In the genomic region with DNA sequence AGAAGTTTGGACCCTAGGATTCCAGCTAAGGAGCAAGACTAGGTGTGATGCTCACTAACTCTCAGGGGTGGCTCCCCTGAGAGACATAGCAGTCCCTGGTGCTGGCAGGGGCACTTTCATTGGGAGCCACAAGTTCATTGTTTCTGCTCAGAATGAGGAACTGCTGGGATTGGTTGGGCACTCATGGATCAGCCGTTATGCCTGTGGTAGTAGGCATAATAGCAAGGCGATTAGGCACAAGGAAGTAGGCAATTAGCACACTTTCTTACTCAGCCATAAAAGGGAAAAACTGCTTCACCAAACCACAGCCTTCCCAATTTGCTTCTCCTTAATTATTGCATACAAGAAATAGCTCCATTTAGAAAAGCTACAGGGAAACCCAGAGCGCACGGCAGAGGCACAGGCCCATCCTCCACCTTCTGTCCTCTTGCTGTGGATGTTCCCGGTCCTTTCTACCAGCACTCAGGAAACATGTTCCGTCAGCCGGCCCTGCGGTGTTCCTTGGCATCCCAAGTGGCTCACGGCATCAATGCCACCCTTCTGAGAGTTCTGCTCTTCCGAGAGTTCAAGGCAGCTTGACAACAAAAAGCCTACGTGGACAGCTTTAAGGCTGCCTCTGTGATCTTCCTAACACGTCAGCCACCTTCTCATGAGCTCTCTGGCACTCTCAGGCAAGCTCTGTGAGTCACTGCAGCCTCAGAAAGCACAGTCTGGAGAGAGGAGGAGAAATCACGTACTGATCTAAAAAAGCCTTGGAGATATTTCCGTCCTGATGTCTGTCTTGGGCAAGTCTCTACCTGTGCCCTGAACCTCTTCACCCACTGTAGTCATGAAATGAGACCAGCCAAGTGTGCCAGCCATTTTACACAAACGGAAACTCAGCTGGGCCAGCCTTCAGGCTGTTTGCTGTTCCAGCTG, we compare ENCODE assay signal across 11 mouse cellular contexts. TPM values are rescaled to one million over a fixed set of nuclear protein-coding genes. Genes with fewer than 3 reads are reported as not detected.
DNase-seq lines count a peak whose midpoint lies in the region; ATAC-seq and TF ChIP-seq lines count a peak whose summit lies in the region.
"Had no signal": no experiment of that assay in that cellular context is flagged by ENCODE, and none has a peak within 500 bp of the region (broad histone marks: within the 10 kb centered on the region; RNA-seq: fewer than 3 reads in every experiment).

No protein-coding gene starts in this region.

- H3K9me3 ChIP-seq in hindbrain, embryonic 13.5 days = no peaks in the 10 kb centered on the region
- no peaks in the 10 kb centered on the region for H3K9me3 ChIP-seq in hindbrain, postnatal 0 days (ENCODE audit: low read length)
- H3K9me3 ChIP-seq in heart, embryonic 10.5 days = no peaks in the 10 kb centered on the region
- H3K9me3 ChIP-seq: heart, embryonic 12.5 days had no signal

- peak overlapping the region; percentile 80 for H3K27ac ChIP-seq in hindbrain, embryonic 13.5 days
- no peak overlapping the region for H3K27ac ChIP-seq in hindbrain, postnatal 0 days
- H3K27ac ChIP-seq in heart, embryonic 10.5 days = no peak overlapping the region

- no peak for ATAC-seq in hindbrain, embryonic 13.5 days (ENCODE audit: low FRiP score)
- no peak for ATAC-seq in hindbrain, postnatal 0 days

- no peak overlapping the region for H3K4me2 ChIP-seq in hindbrain, embryonic 13.5 days
- no peak overlapping the region for H3K4me2 ChIP-seq in hindbrain, postnatal 0 days (ENCODE audit: low read depth, low read length)

- H3K4me1 ChIP-seq in hindbrain, embryonic 13.5 days (replicated peaks) = peaks cover 29% of the 10 kb centered on the region
- peaks cover 5% of the 10 kb centered on the region; the same call in 1 of the 2 replicates for H3K4me1 ChIP-seq in hindbrain, postnatal 0 days (ENCODE audit: insufficient read depth, low read length)
- peaks cover 10% of the 10 kb centered on the region; the same call in 1 of the 2 replicates for H3K4me1 ChIP-seq in heart, embryonic 10.5 days
- H3K4me1 ChIP-seq: heart, embryonic 12.5 days had no signal

- H3K9ac ChIP-seq in hindbrain, embryonic 13.5 days = no peak overlapping the region
- no peak overlapping the region for H3K9ac ChIP-seq in hindbrain, postnatal 0 days (replicated peaks; ENCODE audit: low read length)
- H3K9ac ChIP-seq: heart, embryonic 12.5 days had no signal

- no peaks in the 10 kb centered on the region for H3K36me3 ChIP-seq in hindbrain, embryonic 13.5 days
- no peaks in the 10 kb centered on the region for H3K36me3 ChIP-seq in hindbrain, postnatal 0 days (ENCODE audit: insufficient read depth, low read length)
- H3K36me3 ChIP-seq in heart, embryonic 10.5 days = no peaks in the 10 kb centered on the region
- H3K36me3 ChIP-seq: heart, embryonic 12.5 days had no signal

- intact Hi-C loops in left cerebral cortex, postnatal 36 days (cut with DNase I) = loop anchor here (2.0 kb wide), 2 partner anchors 63 to 109 kb away; a partner anchor contains a TSS

- H3K4me3 ChIP-seq in hindbrain, embryonic 13.5 days = no peak overlapping the region
- no peak overlapping the region for H3K4me3 ChIP-seq in hindbrain, postnatal 0 days (ENCODE audit: low read length)
- H3K4me3 ChIP-seq in heart, embryonic 10.5 days = no peak overlapping the region
- H3K4me3 ChIP-seq: heart, embryonic 12.5 days had no signal

- DNase-seq in hindbrain, postnatal 0 days (ENCODE audit: low spot score) = no peak
- DNase-seq in urinary bladder, postnatal 25 days (ENCODE audit: low spot score) = peak; percentile 19
- DNase-seq in urinary bladder, adult 2 months (ENCODE audit: low spot score) = no peak
- peak; percentile 57 to 71 for DNase-seq in left cerebral cortex, postnatal 36 days (ENCODE audit: low spot score in 2 of 2)
- DNase-seq in heart, embryonic 10.5 days (ENCODE audit: low spot score) = no peak
- no peak for DNase-seq in lung, adult 18-20 months
- no peak for DNase-seq in gastrocnemius, postnatal 25 days
- DNase-seq: adrenal gland, postnatal 10 days had no signal

- peaks cover 10% of the 10 kb centered on the region; the same call in 1 of the 2 replicates for H3K27me3 ChIP-seq in hindbrain, embryonic 13.5 days
- no peaks in the 10 kb centered on the region for H3K27me3 ChIP-seq in hindbrain, postnatal 0 days (ENCODE audit: insufficient read depth, low read length)
- peaks cover 91% of the 10 kb centered on the region for H3K27me3 ChIP-seq in heart, embryonic 10.5 days (ENCODE audit: insufficient read depth, poor library complexity, severe bottlenecking)

- no peak for TF ChIP-seq CTCF in hindbrain, postnatal 0 days (IDR thresholded peaks at IDR 0.05; ENCODE audit: low read depth)

- 69% methylated on average over 15 of the region's 15 CpGs for WGBS in hindbrain, embryonic 13.5 days
- 63% methylated on average over 15 of the region's 15 CpGs for WGBS in hindbrain, postnatal 0 days
- 73% methylated on average over 15 of the region's 15 CpGs for WGBS in heart, embryonic 10.5 days

RNA-seq across cellular contexts. Expression of a gene that starts 6.2 kb away (rescaled TPM):
- polyA plus RNA-seq in hindbrain, embryonic 13.5 days (2015; fragmentation: Nextera tagmentation; extraction: Ambion mirVana) = not detected in 2 replicates
- not detected in 2 replicates for total RNA-seq in hindbrain, postnatal 0 days (2014; rRNA removed)
- not detected in 2 replicates for polyA plus RNA-seq in hindbrain, postnatal 0 days (2015; fragmentation: Nextera tagmentation; extraction: Ambion mirVana)
- polyA plus RNA-seq in urinary bladder, adult 2 months (2012; rRNA removed) = 0.44 and 0.52 TPM in 2 replicates
- total RNA-seq in left cerebral cortex, postnatal 36 days (2021) = under 1 TPM; 0.48 to 0.54 TPM
- not detected in 2 replicates for polyA plus RNA-seq in heart, embryonic 10.5 days (2016; fragmentation: Nextera tagmentation; extraction: Ambion mirVana)
- total RNA-seq in gastrocnemius, postnatal 25 days (2021) = not detected
- polyA plus RNA-seq: heart, embryonic 12.5 days; lung, postnatal 0 days had no signal

RNA-seq across cellular contexts. Expression of a gene that starts 10.8 kb away (rescaled TPM):
- 0.80 TPM in 1 of 2 replicates, not detected in the other for polyA plus RNA-seq in hindbrain, embryonic 13.5 days (2015; fragmentation: Nextera tagmentation; extraction: Ambion mirVana)
- total RNA-seq in hindbrain, postnatal 0 days (2014; rRNA removed) = 0.52 TPM in 1 of 2 replicates, not detected in the other
- polyA plus RNA-seq in hindbrain, postnatal 0 days (2015; fragmentation: Nextera tagmentation; extraction: Ambion mirVana) = 0.37 and 0.68 TPM in 2 replicates
- polyA plus RNA-seq in urinary bladder, adult 2 months (2012; rRNA removed) = not detected in 2 replicates
- total RNA-seq in left cerebral cortex, postnatal 36 days (2021) = not detected
- polyA plus RNA-seq in heart, embryonic 10.5 days (2016; fragmentation: Nextera tagmentation; extraction: Ambion mirVana) = not detected in 2 replicates
- not detected for total RNA-seq in gastrocnemius, postnatal 25 days (2021)
- total RNA-seq: adrenal gland, postnatal 10 days had no signal
- polyA plus RNA-seq: heart, embryonic 12.5 days; lung, postnatal 0 days had no signal

RNA-seq across cellular contexts. Expression of a gene that starts 22.4 kb away (rescaled TPM):
- polyA plus RNA-seq in hindbrain, embryonic 13.5 days (2015; fragmentation: Nextera tagmentation; extraction: Ambion mirVana) = not detected in 2 replicates
- not detected in 2 replicates for total RNA-seq in hindbrain, postnatal 0 days (2014; rRNA removed)
- 0.26 and 0.48 TPM in 2 replicates for polyA plus RNA-seq in hindbrain, postnatal 0 days (2015; fragmentation: Nextera tagmentation; extraction: Ambion mirVana)
- 0.06 and 0.07 TPM in 2 replicates for polyA plus RNA-seq in urinary bladder, adult 2 months (2012; rRNA removed)
- total RNA-seq in left cerebral cortex, postnatal 36 days (2021) = under 1 TPM; 0.79 to 0.84 TPM
- polyA plus RNA-seq in heart, embryonic 10.5 days (2016; fragmentation: Nextera tagmentation; extraction: Ambion mirVana) = 0.21 and 8.5 TPM in 2 replicates
- total RNA-seq in gastrocnemius, postnatal 25 days (2021) = not detected
- polyA plus RNA-seq: lung, postnatal 0 days had no signal

RNA-seq across cellular contexts. Expression of a gene that starts 34.7 kb away (rescaled TPM):
- polyA plus RNA-seq in hindbrain, embryonic 13.5 days (2015; fragmentation: Nextera tagmentation; extraction: Ambion mirVana) = 0.21 and 0.29 TPM in 2 replicates
- 0.36 and 0.78 TPM in 2 replicates for total RNA-seq in hindbrain, postnatal 0 days (2014; rRNA removed)
- polyA plus RNA-seq in hindbrain, postnatal 0 days (2015; fragmentation: Nextera tagmentation; extraction: Ambion mirVana) = 0.69 and 0.76 TPM in 2 replicates
- 2.0 and 2.7 TPM in 2 replicates for polyA plus RNA-seq in urinary bladder, adult 2 months (2012; rRNA removed)
- total RNA-seq in left cerebral cortex, postnatal 36 days (2021) = 10 to 100 TPM; 52.3 to 53.7 TPM
- 0.18 and 0.68 TPM in 2 replicates for polyA plus RNA-seq in heart, embryonic 10.5 days (2016; fragmentation: Nextera tagmentation; extraction: Ambion mirVana)
- under 1 TPM; 0.15 to 0.35 TPM for total RNA-seq in gastrocnemius, postnatal 25 days (2021)

RNA-seq across cellular contexts. Expression of a gene that starts 40.7 kb away (rescaled TPM):
- 27.7 and 31.3 TPM in 2 replicates for polyA plus RNA-seq in hindbrain, embryonic 13.5 days (2015; fragmentation: Nextera tagmentation; extraction: Ambion mirVana)
- total RNA-seq in hindbrain, postnatal 0 days (2014; rRNA removed) = 72.2 and 72.6 TPM in 2 replicates
- polyA plus RNA-seq in hindbrain, postnatal 0 days (2015; fragmentation: Nextera tagmentation; extraction: Ambion mirVana) = 34.7 and 35.5 TPM in 2 replicates
- 37.4 and 42.4 TPM in 2 replicates for polyA plus RNA-seq in urinary bladder, adult 2 months (2012; rRNA removed)
- 10 to 100 TPM; 63.4 to 65.2 TPM for total RNA-seq in left cerebral cortex, postnatal 36 days (2021)
- polyA plus RNA-seq in heart, embryonic 10.5 days (2016; fragmentation: Nextera tagmentation; extraction: Ambion mirVana) = 29.5 and 44.2 TPM in 2 replicates
- total RNA-seq in gastrocnemius, postnatal 25 days (2021) = 10 to 100 TPM in 1 of 2 experiments, 1 to 10 TPM in 1; 9.3 to 10.2 TPM

Comparison
In these comparisons a context has a peak if more than half of its experiments do, and no peak if none do; other contexts are left out.
1. DNase-seq: peak in urinary bladder, postnatal 25 days (single experiment) and left cerebral cortex, postnatal 36 days (2 of 2); none in hindbrain, postnatal 0 days (single experiment), urinary bladder, adult 2 months (single experiment), heart, embryonic 10.5 days (single experiment), lung, adult 18-20 months (0 of 2) and gastrocnemius, postnatal 25 days (single experiment).